Mouse (Mus musculus): ENCODE measurements around the gene Tpcn2.
A peak's percentile ranks its signal among the peaks of the same experiment; 100 is the strongest.

Gene Tpcn2

GRCm38 (mm10) chr7:145242851-145243712 lies 40.7 kb downstream of the Tpcn2 start:
- DNase-seq (ENCODE audit: low spot score in 2 of 2), result peak; percentile 76 to 78

- DNase-seq (ENCODE audit: low spot score in 2 of 2), result no peak
These were observed 41.8 kb downstream of the Tpcn2 start for GRCm38 (mm10) chr7:145242028-145242427.

- DNase-seq (ENCODE audit: low spot score in 2 of 2), result no peak
These were observed 42.9 kb downstream of the Tpcn2 start for GRCm38 (mm10) chr7:145240929-145241328.

GRCm38 (mm10) chr7:145239736-145240505 lies 43.9 kb downstream of the Tpcn2 start:
- DNase-seq (ENCODE audit: low spot score in 2 of 2), result no peak

GRCm38 (mm10) chr7:145239145-145239544 lies 44.7 kb downstream of the Tpcn2 start:
- DNase-seq (ENCODE audit: low spot score in 2 of 2), result no peak

- no peak for DNase-seq (ENCODE audit: low spot score in 2 of 2)
These were observed 48.7 kb downstream of the Tpcn2 start for GRCm38 (mm10) chr7:145234841-145235790.

- no peak for DNase-seq (ENCODE audit: low spot score in 2 of 2)
These were observed 52.2 kb downstream of the Tpcn2 start for GRCm38 (mm10) chr7:145231659-145232058.

GRCm38 (mm10) chr7:145226641-145227040 lies 57.2 kb downstream of the Tpcn2 start:
- no peak for DNase-seq (ENCODE audit: low spot score in 2 of 2)

- no peak for DNase-seq (ENCODE audit: low spot score in 2 of 2)
These were observed 58.2 kb downstream of the Tpcn2 start for GRCm38 (mm10) chr7:145225626-145226025.

GRCm38 (mm10) chr7:145221841-145222689 lies 61.7 kb downstream of the Tpcn2 start:
- DNase-seq (ENCODE audit: low spot score in 2 of 2), result peak; percentile 49 to 53

- DNase-seq (ENCODE audit: low spot score in 2 of 2), result no peak
These were observed 62.5 kb downstream of the Tpcn2 start for GRCm38 (mm10) chr7:145221346-145221745.

GRCm38 (mm10) chr7:145219420-145219831 lies 64.4 kb downstream of the Tpcn2 start:
- DNase-seq (ENCODE audit: low spot score in 2 of 2), result no peak

GRCm38 (mm10) chr7:145216591-145216990 lies 67.2 kb downstream of the Tpcn2 start:
- DNase-seq (ENCODE audit: low spot score in 2 of 2), result no peak

GRCm38 (mm10) chr7:145215476-145215875 lies 68.3 kb downstream of the Tpcn2 start:
- DNase-seq (ENCODE audit: low spot score in 2 of 2), result no peak

- no peak for DNase-seq (ENCODE audit: low spot score in 2 of 2)
These were observed 71.8 kb downstream of the Tpcn2 start for GRCm38 (mm10) chr7:145211680-145212659.

- no peak for DNase-seq (ENCODE audit: low spot score in 2 of 2)
These were observed 73.2 kb downstream of the Tpcn2 start for GRCm38 (mm10) chr7:145210477-145211070.

- DNase-seq (ENCODE audit: low spot score in 2 of 2), result no peak
These were observed 75.8 kb downstream of the Tpcn2 start, which contains the start of gene 1810010D01Rik for GRCm38 (mm10) chr7:145208006-145208405. TSS of gene 1810010D01Rik (minus strand) at chr7:145208119.

GRCm38 (mm10) chr7:145206801-145207200 lies 77.0 kb downstream of the Tpcn2 start:
- DNase-seq (ENCODE audit: low spot score in 2 of 2), result no peak

- DNase-seq (ENCODE audit: low spot score in 2 of 2), result peak; percentile 65
These were observed 77.7 kb downstream of the Tpcn2 start for GRCm38 (mm10) chr7:145206056-145206610.

Measured in frontal cortex, postnatal 36 days (tissue).